Mouse (Mus musculus) left cerebral cortex, adult 2 months (tissue): ENCODE results near the gene A630001G21Rik. TPM values are rescaled to one million over a fixed set of nuclear protein-coding genes. Genes with fewer than 3 reads are reported as not detected.
A peak's percentile ranks its signal among the peaks of the same experiment; 100 is the strongest.

ENCODE experiments used
- DNase-seq, 2 experiments: peaks; one replicate each; pipeline ENCODE4 v3.0.0; 2021 to 2022; ENCODE audit warnings: low spot score in 2 of 2, mixed read lengths in 1 of 2; ENCODE audit errors: extremely low spot score in 1 of 2
- H3K27ac ChIP-seq: fragments of 200-600 bp; 2 replicates; pipeline ENCODE4 v1.8.1; 2022
- H3K4me3 ChIP-seq: fragments of 200-600 bp; 2 replicates; pipeline ENCODE4 v1.8.1; 2022
- CTCF ChIP-seq: fragments of 200-600 bp; IDR thresholded peaks from 2 replicates; pipeline ENCODE4 v1.8.1; 2022; ENCODE audit warnings: antibody characterized with exemption, mild to moderate bottlenecking, moderate library complexity
- intact Hi-C: fragments of 180-260 bp; cut with DNase I; formaldehyde crosslinking; loops from one replicate; pipeline ENCODE4 v1.15.1; 2025
- total RNA-seq, 2 experiments: library from RNA; stranded (reverse); gene quantifications; 2 replicates each; pipeline ENCODE4 v1.2.3; 2021

A630001G21Rik gene
- total RNA-seq, 2 experiments from 2014 or later = not detected

DNA sequence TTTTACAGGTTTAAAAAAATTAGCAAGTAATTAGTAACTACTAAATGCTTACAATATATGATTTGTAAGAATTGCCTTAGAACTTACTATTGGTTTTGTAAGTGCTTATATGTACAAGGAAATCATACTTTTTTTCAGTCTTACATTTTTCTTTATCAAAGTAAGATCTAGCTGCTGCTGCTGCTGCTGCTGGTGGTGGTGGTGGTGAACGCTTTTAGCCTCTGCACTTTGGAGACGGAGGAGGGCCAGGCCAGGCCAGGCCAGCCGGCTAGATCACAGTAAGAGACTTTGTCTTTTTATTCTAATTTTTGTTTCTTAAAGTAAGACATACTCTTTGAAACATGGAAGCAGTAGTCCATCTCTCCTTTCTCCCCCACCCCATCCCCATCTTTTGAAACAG, 16.8 kb upstream of the A630001G21Rik start:
- intact Hi-C loops = no loop called here
- TF ChIP-seq CTCF = no peak
- DNase-seq = no peak
- no peak overlapping the region for H3K27ac ChIP-seq
- H3K4me3 ChIP-seq = no peak overlapping the region

- Histone ChIP-seq H3K27ac (peak overlapping the region; percentile 92), H3K4me3 (peak overlapping the region; percentile 99)
- peak; percentile 29 to 35 for DNase-seq
- intact Hi-C loops = loop anchor here (5.0 kb wide), 1 partner anchor 103 kb away; no protein-coding TSS in a partner anchor
- TF ChIP-seq CTCF = no peak
Observed at GRCm38 (mm10) chr1:85794106-85794771, 15.8 kb upstream of the A630001G21Rik start.

GRCm38 (mm10) chr1:85793208-85794105, 15.0 kb upstream of the A630001G21Rik start, which contains the start of gene Cab39:
Gene Cab39 (plus strand): TSS chr1:85793441.
- intact Hi-C loops = loop anchor here (2.0 to 5.0 kb wide), 3 partner anchors 35 to 104 kb away; no protein-coding TSS in a partner anchor
- DNase-seq = peak; percentile 88 to 92
- TF ChIP-seq CTCF = peak; percentile 77
- peak within 1 kb of the TSS; percentile 99 for H3K4me3 ChIP-seq
- peak within 1 kb of the TSS; percentile 92 for H3K27ac ChIP-seq

DNA sequence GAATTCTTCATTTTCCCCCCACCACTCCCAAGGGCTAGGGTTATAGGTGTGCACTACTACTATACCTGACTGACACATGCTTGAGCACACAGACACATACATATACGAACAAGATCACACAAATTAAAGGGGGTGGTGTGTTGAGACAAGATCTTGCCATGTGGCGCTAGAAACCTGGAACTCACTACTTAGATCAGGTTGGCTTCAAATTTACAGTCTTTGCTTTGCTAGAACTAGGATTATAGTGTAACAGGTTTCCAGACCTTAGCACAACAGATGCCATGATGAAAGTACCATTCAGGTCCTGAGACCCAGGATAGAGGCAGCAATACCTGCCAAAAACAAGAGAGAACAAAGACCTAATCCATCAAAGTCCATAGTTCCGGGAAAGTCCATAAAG, 13.0 kb upstream of the A630001G21Rik start:
- no peak for TF ChIP-seq CTCF
- DNase-seq = no peak

DNA sequence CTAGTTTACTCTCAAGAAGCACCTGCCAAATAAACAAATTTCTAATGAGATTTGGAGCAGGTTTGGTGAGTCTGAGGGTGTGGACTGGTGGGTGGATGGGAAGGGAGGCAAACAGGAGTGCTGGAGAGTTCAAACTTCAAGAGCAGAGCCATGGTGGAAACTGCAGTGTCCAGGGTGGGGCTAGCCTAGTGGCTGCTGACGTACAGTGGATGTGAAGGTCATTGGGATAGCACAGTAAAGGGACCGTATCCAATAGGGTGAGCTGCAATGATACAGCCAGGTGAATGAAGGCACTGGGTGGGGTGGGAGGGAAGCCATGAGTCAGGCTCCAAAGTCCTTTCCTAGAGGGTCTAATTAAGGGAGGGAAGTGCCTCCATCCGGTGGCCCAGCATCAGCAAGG, 12.1 kb upstream of the A630001G21Rik start:
- DNase-seq = no peak
- Histone ChIP-seq H3K4me3 (no peak overlapping the region), H3K27ac (no peak overlapping the region)
- TF ChIP-seq CTCF = no peak
- intact Hi-C loops = loop anchor here (5.0 kb wide), 1 partner anchor 107 kb away; no protein-coding TSS in a partner anchor

More for the DNA sequence above, 13.0 kb upstream of the A630001G21Rik start:
- no peak overlapping the region for H3K4me3 ChIP-seq
- intact Hi-C loops = loop anchor here (5.0 kb wide), 1 partner anchor 106 kb away; no protein-coding TSS in a partner anchor
- no peak overlapping the region for H3K27ac ChIP-seq

DNA sequence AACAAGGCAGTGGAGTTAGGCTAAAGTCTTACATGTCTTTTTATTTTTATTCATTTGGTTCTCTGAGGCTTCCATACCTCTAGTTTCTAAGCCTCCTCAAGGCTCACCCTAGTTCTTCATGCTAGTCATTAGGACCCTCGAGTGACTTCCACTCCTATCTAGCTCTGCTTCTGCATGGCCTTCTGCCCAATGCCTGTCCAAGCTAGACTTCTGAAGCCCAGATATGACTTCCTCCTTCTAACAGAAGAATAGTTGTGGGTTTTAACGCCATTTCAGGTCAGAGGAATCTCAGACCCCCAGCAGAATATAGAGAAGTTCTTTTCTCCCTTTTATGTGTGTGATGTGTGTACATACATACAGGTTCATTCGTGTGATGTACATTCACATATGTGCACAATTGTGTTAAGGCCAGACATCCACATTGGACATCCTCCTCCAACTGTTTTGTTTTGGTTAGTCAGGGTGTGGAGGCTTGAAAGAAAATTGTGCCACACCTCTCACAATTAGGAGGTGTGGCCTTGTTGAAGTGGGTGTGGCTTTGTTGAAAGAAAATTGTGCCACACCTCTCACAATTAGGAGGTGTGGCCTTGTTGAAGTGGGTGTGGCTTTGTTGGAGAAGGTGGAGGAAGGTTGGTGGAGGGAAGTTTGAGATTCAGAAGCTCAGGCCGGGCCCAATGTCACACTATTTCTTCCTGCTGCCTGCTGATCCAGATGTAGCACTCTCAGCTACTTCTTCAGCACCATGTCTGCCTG, 1.2 kb upstream of the A630001G21Rik start:
- no peak for TF ChIP-seq CTCF
- no peak overlapping the region for H3K4me3 ChIP-seq
- intact Hi-C loops = no loop called here
- no peak for DNase-seq
- no peak overlapping the region for H3K27ac ChIP-seq

DNA sequence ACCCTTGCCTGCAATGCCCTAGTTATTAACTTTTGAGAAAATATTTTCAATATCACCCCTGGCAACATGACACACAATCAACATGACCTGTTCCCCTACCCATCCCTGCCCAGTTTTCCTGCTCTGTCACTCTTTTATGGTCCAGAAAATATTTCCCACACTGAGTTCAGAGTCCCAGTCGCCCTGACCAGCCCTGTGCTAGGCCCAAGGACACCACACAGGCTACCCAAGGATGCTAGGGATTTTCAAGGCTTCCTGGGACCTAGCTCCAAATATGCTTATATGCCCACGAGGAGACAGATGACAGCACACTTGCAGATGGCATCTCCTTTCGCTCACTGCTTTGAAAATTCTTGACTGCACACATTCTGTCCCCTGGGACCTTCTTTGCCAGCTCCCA, 569 bp upstream of the A630001G21Rik start:
- Histone ChIP-seq H3K4me3 (no peak overlapping the region), H3K27ac (no peak overlapping the region)
- no peak for TF ChIP-seq CTCF
- DNase-seq = no peak
- intact Hi-C loops = no loop called here

DNA sequence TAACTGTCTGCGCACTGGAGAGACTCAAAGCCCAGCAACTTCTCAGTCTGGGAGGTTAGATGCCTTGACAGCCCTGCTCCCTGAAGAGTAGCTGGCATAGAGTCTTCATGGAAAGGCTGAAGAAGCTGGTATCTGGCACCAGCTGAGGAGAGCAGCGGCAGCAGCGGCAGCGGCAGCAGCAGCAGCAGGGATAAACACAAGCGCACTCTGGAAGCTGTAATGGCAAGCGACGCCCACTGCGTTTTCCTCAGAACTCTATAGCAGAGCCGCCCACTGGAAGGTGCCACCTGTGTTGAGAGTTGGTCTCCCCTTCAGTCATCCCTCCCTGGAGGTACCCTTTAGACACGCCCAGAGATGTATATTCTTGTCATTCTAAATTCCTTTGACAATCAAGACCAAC, 2.3 kb downstream of the A630001G21Rik start:
- Histone ChIP-seq H3K27ac (no peak overlapping the region), H3K4me3 (no peak overlapping the region)
- intact Hi-C loops = no loop called here
- DNase-seq = no peak
- no peak for TF ChIP-seq CTCF

GRCm38 (mm10) chr1:85775136-85775535, 3.3 kb downstream of the A630001G21Rik start:
- TF ChIP-seq CTCF = no peak
- H3K4me3 ChIP-seq = no peak overlapping the region
- no peak overlapping the region for H3K27ac ChIP-seq
- peak; percentile 11 to 19 for DNase-seq
- intact Hi-C loops = no loop called here

DNA sequence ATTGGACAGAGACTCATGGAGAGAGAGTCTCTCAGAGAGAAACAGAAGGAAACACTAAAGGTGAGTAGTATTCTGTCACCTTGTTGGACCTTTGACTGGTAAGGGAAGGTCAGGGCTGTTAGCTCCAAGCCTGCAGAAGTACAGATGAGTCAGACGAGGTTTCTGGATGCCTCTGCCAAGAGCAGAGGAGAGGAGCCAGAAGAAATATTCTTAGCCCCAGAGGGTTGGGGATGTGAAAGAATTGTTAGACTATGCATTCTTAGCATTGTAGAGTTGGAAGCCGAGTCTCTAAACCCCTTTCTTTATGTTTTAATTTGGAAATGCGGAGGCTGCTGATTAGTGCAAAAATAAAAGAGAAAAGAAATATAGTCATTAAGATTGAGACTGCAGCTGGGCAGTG, 6.5 kb downstream of the A630001G21Rik start:
- intact Hi-C loops = no loop called here
- no peak for DNase-seq
- TF ChIP-seq CTCF = no peak

DNA sequence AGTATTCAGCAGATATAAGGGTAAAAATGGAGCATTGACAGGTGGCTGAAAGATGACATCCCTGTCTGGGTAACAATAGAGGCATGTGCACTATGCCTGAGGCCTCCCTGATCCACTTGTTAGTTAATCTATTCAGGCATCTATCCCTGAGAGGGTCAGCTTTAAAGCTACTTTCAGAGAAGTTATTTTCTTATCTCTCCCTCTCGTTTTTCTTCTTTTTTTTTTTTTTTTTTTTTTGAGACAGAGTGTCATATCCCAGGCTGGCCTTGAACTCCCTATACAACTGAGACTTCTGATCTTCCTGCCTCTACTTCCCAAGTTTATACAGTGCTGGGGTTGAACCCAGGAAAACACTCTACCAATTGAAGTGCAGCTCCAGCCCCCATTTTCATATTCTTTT, 10.7 kb downstream of the A630001G21Rik start:
- H3K4me3 ChIP-seq = no peak overlapping the region
- TF ChIP-seq CTCF = no peak

More for the DNA sequence above, 6.5 kb downstream of the A630001G21Rik start:
- no peak overlapping the region for H3K4me3 ChIP-seq
- no peak overlapping the region for H3K27ac ChIP-seq

More for the DNA sequence above, 10.7 kb downstream of the A630001G21Rik start:
- intact Hi-C loops = no loop called here
- DNase-seq = no peak
- H3K27ac ChIP-seq = no peak overlapping the region
